Mouse (Mus musculus): ENCODE results near the gene Cradd. TPM values are rescaled to one million over a fixed set of nuclear protein-coding genes. Genes with fewer than 3 reads are reported as not detected.

Cradd gene
- polyA plus RNA-seq, 1 experiment = 9.5 TPM

- TF ChIP-seq E2F4 (IDR thresholded peaks at IDR 0.05; ENCODE audit: insufficient read depth) (no peak), POLR2A (IDR thresholded peaks at IDR 0.05; ENCODE audit: insufficient read length, low read depth) (no peak), REST (IDR thresholded peaks at IDR 0.05; ENCODE audit: insufficient read depth, insufficient read length) (no peak)
- Histone ChIP-seq H3K4me3 (no peak overlapping the region), H3K79me2 (ENCODE audit: control insufficient read depth, insufficient read depth) (no peaks in the 10 kb centered on the region), H3K27me3 (ENCODE audit: control insufficient read depth, insufficient read depth, insufficient read length) (no peaks in the 10 kb centered on the region), H3K4me2 (ENCODE audit: low read depth) (no peak overlapping the region), H3K36me3 (ENCODE audit: control insufficient read depth, insufficient read depth) (no peaks in the 10 kb centered on the region), H3ac (ENCODE audit: control insufficient read depth, insufficient read length) (no peak overlapping the region)
Measured at GRCm38 (mm10) chr10:95181553-95181952, 142.4 kb downstream of the Cradd start.

GRCm38 (mm10) chr10:95180900-95181299 lies 143.0 kb downstream of the Cradd start:
- no peaks in the 10 kb centered on the region for H3K27me3 ChIP-seq (ENCODE audit: control insufficient read depth, insufficient read depth, insufficient read length)
- H3K79me2 ChIP-seq (ENCODE audit: control insufficient read depth, insufficient read depth) = no peaks in the 10 kb centered on the region
- H3ac ChIP-seq (ENCODE audit: control insufficient read depth, insufficient read length) = no peak overlapping the region
- H3K4me3 ChIP-seq = no peak overlapping the region
- H3K36me3 ChIP-seq (ENCODE audit: control insufficient read depth, insufficient read depth) = no peaks in the 10 kb centered on the region
- H3K4me2 ChIP-seq (ENCODE audit: low read depth) = no peak overlapping the region
- TF ChIP-seq TCF3 (IDR thresholded peaks at IDR 0.05; ENCODE audit: insufficient read length, low read depth) = no peak
- no peak for TF ChIP-seq TCF12 (IDR thresholded peaks at IDR 0.05; ENCODE audit: insufficient read depth, poor library complexity, severe bottlenecking)
- no peak for TF ChIP-seq E2F4 (IDR thresholded peaks at IDR 0.05; ENCODE audit: insufficient read depth)
- TF ChIP-seq POLR2A (IDR thresholded peaks at IDR 0.05; ENCODE audit: insufficient read length, low read depth) = no peak
- TF ChIP-seq POLR2AphosphoS2 (IDR thresholded peaks at IDR 0.05; ENCODE audit: insufficient read length, low read depth) = no peak
- TF ChIP-seq MAX (IDR thresholded peaks at IDR 0.05; ENCODE audit: low read depth) = no peak
- no peak for TF ChIP-seq CEBPB (IDR thresholded peaks at IDR 0.05; ENCODE audit: insufficient read depth, poor library complexity, severe bottlenecking)
- TF ChIP-seq MYOG (IDR thresholded peaks at IDR 0.05; ENCODE audit: control insufficient read depth in 1 of 3, insufficient read depth in 1 of 3, insufficient read length in 2 of 3, low read depth in 2 of 3) = no peak
- no peak for TF ChIP-seq SRF (IDR thresholded peaks at IDR 0.05; ENCODE audit: control insufficient read depth, insufficient read length, low read depth)
- no peak for TF ChIP-seq MYOD1 (IDR thresholded peaks at IDR 0.05; ENCODE audit: control insufficient read depth in 1 of 3, insufficient read length in 2 of 3, low read depth in 2 of 3)
- TF ChIP-seq USF1 (IDR thresholded peaks at IDR 0.05; ENCODE audit: low read depth) = no peak

GRCm38 (mm10) chr10:95180177-95180576 lies 143.8 kb downstream of the Cradd start:
- H3K4me2 ChIP-seq (ENCODE audit: low read depth) = no peak overlapping the region
- no peak overlapping the region for H3K4me3 ChIP-seq
- no peaks in the 10 kb centered on the region for H3K36me3 ChIP-seq (ENCODE audit: control insufficient read depth, insufficient read depth)
- H3ac ChIP-seq (ENCODE audit: control insufficient read depth, insufficient read length) = no peak overlapping the region
- H3K79me2 ChIP-seq (ENCODE audit: control insufficient read depth, insufficient read depth) = no peaks in the 10 kb centered on the region
- no peaks in the 10 kb centered on the region for H3K27me3 ChIP-seq (ENCODE audit: control insufficient read depth, insufficient read depth, insufficient read length)
- TF ChIP-seq POLR2AphosphoS2 (IDR thresholded peaks at IDR 0.05; ENCODE audit: insufficient read length, low read depth) = no peak
- no peak for TF ChIP-seq MAX (IDR thresholded peaks at IDR 0.05; ENCODE audit: low read depth)
- no peak for TF ChIP-seq USF1 (IDR thresholded peaks at IDR 0.05; ENCODE audit: low read depth)
- TF ChIP-seq TCF12 (IDR thresholded peaks at IDR 0.05; ENCODE audit: insufficient read depth, poor library complexity, severe bottlenecking) = no peak
- TF ChIP-seq REST (IDR thresholded peaks at IDR 0.05; ENCODE audit: insufficient read depth, insufficient read length) = no peak
- TF ChIP-seq MYOG (IDR thresholded peaks at IDR 0.05; ENCODE audit: control insufficient read depth in 1 of 3, insufficient read depth in 1 of 3, insufficient read length in 2 of 3, low read depth in 2 of 3) = no peak
- TF ChIP-seq E2F4 (IDR thresholded peaks at IDR 0.05; ENCODE audit: insufficient read depth) = no peak
- TF ChIP-seq CEBPB (IDR thresholded peaks at IDR 0.05; ENCODE audit: insufficient read depth, poor library complexity, severe bottlenecking) = no peak
- TF ChIP-seq SRF (IDR thresholded peaks at IDR 0.05; ENCODE audit: control insufficient read depth, insufficient read length, low read depth) = no peak
- no peak for TF ChIP-seq TCF3 (IDR thresholded peaks at IDR 0.05; ENCODE audit: insufficient read length, low read depth)

GRCm38 (mm10) chr10:95178785-95179184 lies 145.1 kb downstream of the Cradd start:
- Histone ChIP-seq H3K4me3 (no peak overlapping the region), H3K79me2 (ENCODE audit: control insufficient read depth, insufficient read depth) (no peaks in the 10 kb centered on the region), H3K4me2 (ENCODE audit: low read depth) (no peak overlapping the region), H3K27me3 (ENCODE audit: control insufficient read depth, insufficient read depth, insufficient read length) (no peaks in the 10 kb centered on the region), H3ac (ENCODE audit: control insufficient read depth, insufficient read length) (no peak overlapping the region), H3K36me3 (ENCODE audit: control insufficient read depth, insufficient read depth) (no peaks in the 10 kb centered on the region)
- TF ChIP-seq E2F4 (IDR thresholded peaks at IDR 0.05; ENCODE audit: insufficient read depth) (no peak), POLR2AphosphoS2 (IDR thresholded peaks at IDR 0.05; ENCODE audit: insufficient read length, low read depth) (no peak), MYOD1 (IDR thresholded peaks at IDR 0.05; ENCODE audit: control insufficient read depth in 1 of 3, insufficient read length in 2 of 3, low read depth in 2 of 3) (no peak), MYOG (IDR thresholded peaks at IDR 0.05; ENCODE audit: control insufficient read depth in 1 of 3, insufficient read depth in 1 of 3, insufficient read length in 2 of 3, low read depth in 2 of 3) (no peak), REST (IDR thresholded peaks at IDR 0.05; ENCODE audit: insufficient read depth, insufficient read length) (no peak), TCF3 (IDR thresholded peaks at IDR 0.05; ENCODE audit: insufficient read length, low read depth) (no peak), MAX (IDR thresholded peaks at IDR 0.05; ENCODE audit: low read depth) (no peak), SRF (IDR thresholded peaks at IDR 0.05; ENCODE audit: control insufficient read depth, insufficient read length, low read depth) (no peak), CEBPB (IDR thresholded peaks at IDR 0.05; ENCODE audit: insufficient read depth, poor library complexity, severe bottlenecking) (no peak), POLR2A (IDR thresholded peaks at IDR 0.05; ENCODE audit: insufficient read length, low read depth) (no peak)

- Histone ChIP-seq H3K4me3 (no peak overlapping the region), H3K36me3 (ENCODE audit: control insufficient read depth, insufficient read depth) (no peaks in the 10 kb centered on the region), H3K4me2 (ENCODE audit: low read depth) (no peak overlapping the region), H3K79me2 (ENCODE audit: control insufficient read depth, insufficient read depth) (no peaks in the 10 kb centered on the region), H3ac (ENCODE audit: control insufficient read depth, insufficient read length) (no peak overlapping the region), H3K27me3 (ENCODE audit: control insufficient read depth, insufficient read depth, insufficient read length) (no peaks in the 10 kb centered on the region)
- no peak for TF ChIP-seq SRF (IDR thresholded peaks at IDR 0.05; ENCODE audit: control insufficient read depth, insufficient read length, low read depth)
- TF ChIP-seq E2F4 (IDR thresholded peaks at IDR 0.05; ENCODE audit: insufficient read depth) = no peak
- TF ChIP-seq USF1 (IDR thresholded peaks at IDR 0.05; ENCODE audit: low read depth) = no peak
- no peak for TF ChIP-seq CEBPB (IDR thresholded peaks at IDR 0.05; ENCODE audit: insufficient read depth, poor library complexity, severe bottlenecking)
- no peak for TF ChIP-seq MYOG (IDR thresholded peaks at IDR 0.05; ENCODE audit: control insufficient read depth in 1 of 3, insufficient read depth in 1 of 3, insufficient read length in 2 of 3, low read depth in 2 of 3)
- TF ChIP-seq POLR2A (IDR thresholded peaks at IDR 0.05; ENCODE audit: insufficient read length, low read depth) = no peak
- TF ChIP-seq POLR2AphosphoS2 (IDR thresholded peaks at IDR 0.05; ENCODE audit: insufficient read length, low read depth) = no peak
- no peak for TF ChIP-seq REST (IDR thresholded peaks at IDR 0.05; ENCODE audit: insufficient read depth, insufficient read length)
- no peak for TF ChIP-seq TCF12 (IDR thresholded peaks at IDR 0.05; ENCODE audit: insufficient read depth, poor library complexity, severe bottlenecking)
- TF ChIP-seq MYOD1 (IDR thresholded peaks at IDR 0.05; ENCODE audit: control insufficient read depth in 1 of 3, insufficient read length in 2 of 3, low read depth in 2 of 3) = no peak
- no peak for TF ChIP-seq TCF3 (IDR thresholded peaks at IDR 0.05; ENCODE audit: insufficient read length, low read depth)
- no peak for TF ChIP-seq MAX (IDR thresholded peaks at IDR 0.05; ENCODE audit: low read depth)
Measured at GRCm38 (mm10) chr10:95175423-95176120, 148.4 kb downstream of the Cradd start.
